Mouse (Mus musculus) monocyte, adult 5-6 weeks (primary cell): Measurements from ENCODE around the gene Urah. TPM values are rescaled to one million over a fixed set of nuclear protein-coding genes. Genes with fewer than 3 reads are reported as not detected.

Experiments
- ATAC-seq: fragments of 153-309, 156-312 bp; replicated peaks from 2 replicates; pipeline ENCODE4 v1.8.0; 2017; ENCODE audit warnings: mild to moderate bottlenecking; ENCODE audit not compliant: low TSS enrichment, insufficient number of reproducible peaks, severe bottlenecking, poor library complexity, low FRiP score
- total RNA-seq: library from RNA; stranded (forward); fragments of 200-1000, 200-491, 200-594 nt; gene quantifications from 3 replicates; pipeline ENCODE4 v1.2.3, GENCODE M21; 2017

Gene Urah
- total RNA-seq, 1 experiment from 2014 or later: not detected

GRCm38 (mm10) chr7:140857550-140858505 lies 23.0 kb downstream of the Urah start, which contains the start of gene Bet1l:
Gene Bet1l (minus strand): TSS chr7:140857577.
- ATAC-seq: no peak

- no peak for ATAC-seq
These were observed 23.9 kb downstream of the Urah start for GRCm38 (mm10) chr7:140858746-140859145.

- ATAC-seq: no peak
These were observed 25.2 kb downstream of the Urah start for GRCm38 (mm10) chr7:140859997-140860396.

- ATAC-seq: no peak
These were observed 25.9 kb downstream of the Urah start for GRCm38 (mm10) chr7:140860728-140861127.

GRCm38 (mm10) chr7:140864761-140865160 lies 29.9 kb downstream of the Urah start:
- no peak for ATAC-seq

GRCm38 (mm10) chr7:140874224-140874623 lies 39.4 kb downstream of the Urah start:
- ATAC-seq: no peak

GRCm38 (mm10) chr7:140877364-140877763 lies 42.5 kb downstream of the Urah start:
- ATAC-seq: peak; percentile 58; the same call in 1 of the 2 replicates

- no peak for ATAC-seq
These were observed 44.5 kb downstream of the Urah start for GRCm38 (mm10) chr7:140879355-140879754.

- ATAC-seq: no peak
These were observed 45.6 kb downstream of the Urah start for GRCm38 (mm10) chr7:140880419-140880818.

GRCm38 (mm10) chr7:140880865-140881515 lies 46.2 kb downstream of the Urah start:
- no peak for ATAC-seq

- ATAC-seq: peak; percentile 87
These were observed 47.1 kb downstream of the Urah start, which contains the start of the genes Psmd13 and Sirt3 for GRCm38 (mm10) chr7:140881696-140882468. Gene Psmd13 (plus strand): TSS chr7:140881968. Gene Sirt3 (minus strand): TSS chr7:140882309.

- no peak for ATAC-seq
These were observed 47.6 kb downstream of the Urah start for GRCm38 (mm10) chr7:140882469-140882803.

Other genes with a start within 250 kb of the Urah start
- gene Olfr46, start 233.7 kb upstream of the Urah start, total RNA-seq: 0.10 to 0.19 TPM in 2 of 3 replicates, not detected in the other
- gene Olfr61, start 206.0 kb upstream of the Urah start, total RNA-seq: not detected in 3 replicates
- not detected in 3 replicates for gene Olfr53, start 188.6 kb upstream of the Urah start, total RNA-seq
- gene Olfr539, start 175.1 kb upstream of the Urah start, total RNA-seq: 0.11 TPM in 1 of 3 replicates, not detected in the others
- gene Olfr45, start 153.1 kb upstream of the Urah start, total RNA-seq: not detected in 3 replicates
- gene Olfr541, start 137.8 kb upstream of the Urah start, total RNA-seq: not detected in 3 replicates
- not detected in 3 replicates for gene Cyp2e1, start 71.3 kb upstream of the Urah start, total RNA-seq
- not detected in 3 replicates for gene Syce1, start 47.2 kb upstream of the Urah start, total RNA-seq
- gene Zfp941, start 12.8 kb upstream of the Urah start, total RNA-seq: 0.29 TPM in 1 of 3 replicates, not detected in the others
- not detected in 3 replicates for gene Scgb1c1, start 10.5 kb downstream of the Urah start, total RNA-seq
- not detected in 3 replicates for gene Odf3, start 12.8 kb downstream of the Urah start, total RNA-seq
- gene Gm45785, start 21.3 kb downstream of the Urah start, total RNA-seq: 0.58 to 9.3 TPM in 2 of 3 replicates, not detected in the other
- 62.6 to 73.7 TPM (median 72.9 TPM) in 3 replicates for gene Ric8a, start 21.9 kb downstream of the Urah start, total RNA-seq
- gene Bet1l, start 22.6 kb downstream of the Urah start, total RNA-seq: 21.5 to 28.2 TPM (median 25.0 TPM) in 3 replicates
- gene Psmd13, start 47.0 kb downstream of the Urah start, total RNA-seq: 119 to 165 TPM (median 132 TPM) in 3 replicates
- gene Sirt3, start 47.3 kb downstream of the Urah start, total RNA-seq: 8.0 to 12.6 TPM (median 12.2 TPM) in 3 replicates
- not detected in 3 replicates for gene Cox8b, start 65.4 kb downstream of the Urah start, total RNA-seq
- 0.10 TPM in 1 of 3 replicates, not detected in the others for gene Nlrp6, start 85.9 kb downstream of the Urah start, total RNA-seq
- 10.6 to 14.2 TPM (median 13.8 TPM) in 3 replicates for gene Pgghg, start 106.4 kb downstream of the Urah start, total RNA-seq
- 2.4 TPM in 1 of 3 replicates, not detected in the others for gene Ifitm5, start 115.3 kb downstream of the Urah start, total RNA-seq
- not detected in 3 replicates for gene Gm45717, start 120.9 kb downstream of the Urah start, total RNA-seq
- gene Ifitm2, start 121.0 kb downstream of the Urah start, total RNA-seq: 203 to 367 TPM (median 305 TPM) in 3 replicates
- 38.2 to 83.6 TPM (median 70.9 TPM) in 3 replicates for gene Ifitm1, start 132.2 kb downstream of the Urah start, total RNA-seq
- gene Ifitm3, start 175.8 kb downstream of the Urah start, total RNA-seq: 384 to 854 TPM (median 711 TPM) in 3 replicates
- 268 to 573 TPM (median 450 TPM) in 3 replicates for gene Ifitm6, start 182.9 kb downstream of the Urah start, total RNA-seq
- not detected in 3 replicates for gene Gm17387, start 194.1 kb downstream of the Urah start, total RNA-seq
- 0.10 TPM in 1 of 3 replicates, not detected in the others for gene B4galnt4, start 226.1 kb downstream of the Urah start, total RNA-seq
- gene Pkp3, start 243.2 kb downstream of the Urah start, total RNA-seq: 14.0 to 17.9 TPM (median 14.2 TPM) in 3 replicates